In the genomic region with DNA sequence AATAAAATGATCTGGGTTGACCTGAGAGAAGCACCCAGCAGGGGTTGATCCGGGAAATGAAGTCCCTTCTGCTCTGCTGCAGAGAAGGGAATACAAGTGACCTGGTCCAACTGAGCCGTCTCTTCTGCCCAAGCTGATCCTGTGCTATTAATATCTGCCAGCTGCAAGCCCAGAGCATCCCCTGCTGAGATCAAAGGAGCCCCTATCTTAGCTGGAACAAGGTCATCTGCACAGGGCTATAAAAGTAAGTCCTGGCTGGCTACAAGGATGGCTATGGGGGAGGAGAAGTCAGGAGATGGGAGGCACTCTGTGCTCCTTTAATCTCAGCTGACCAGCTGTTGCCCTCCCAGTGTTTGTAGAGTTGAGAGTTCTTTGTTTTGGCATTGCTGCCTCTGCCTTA, we compare ENCODE assay signal across 7 mouse cellular contexts.
DNase-seq lines count a peak whose midpoint lies in the region; ATAC-seq lines count a peak whose summit lies in the region.

No protein-coding gene starts in this region.

- peaks cover 10% of the 10 kb centered on the region for H3K4me1 ChIP-seq in hindbrain, embryonic 13.5 days (replicated peaks)
- peaks cover 17% of the 10 kb centered on the region for H3K4me1 ChIP-seq in neural tube, embryonic 15.5 days

- H3K27me3 ChIP-seq in hindbrain, embryonic 13.5 days = no peaks in the 10 kb centered on the region
- H3K27me3 ChIP-seq in neural tube, embryonic 15.5 days (replicated peaks) = no peaks in the 10 kb centered on the region

- ATAC-seq in hindbrain, embryonic 13.5 days (ENCODE audit: low FRiP score) = no peak
- ATAC-seq in neural tube, embryonic 15.5 days (ENCODE audit: low FRiP score) = no peak

- H3K4me3 ChIP-seq in hindbrain, embryonic 13.5 days = no peak overlapping the region
- H3K4me3 ChIP-seq in neural tube, embryonic 15.5 days (replicated peaks) = no peak overlapping the region

- DNase-seq in kidney, postnatal 4 days = peak; percentile 28 to 47
- no peak for DNase-seq in kidney, adult 9 months
- DNase-seq in embryo, embryonic 11 days = peak; percentile 69
- DNase-seq in thymus, postnatal 0 days (ENCODE audit: low spot score) = no peak
- DNase-seq in right cerebral cortex, postnatal 25 days = no peak

- 14% methylated on average over 2 of the region's 2 CpGs for WGBS in hindbrain, embryonic 13.5 days
- 6% methylated on average over 2 of the region's 2 CpGs for WGBS in neural tube, embryonic 15.5 days

- no peak overlapping the region for H3K4me2 ChIP-seq in hindbrain, embryonic 13.5 days
- H3K4me2 ChIP-seq in neural tube, embryonic 15.5 days = no peak overlapping the region

- no peaks in the 10 kb centered on the region for H3K9me3 ChIP-seq in hindbrain, embryonic 13.5 days
- H3K9me3 ChIP-seq in neural tube, embryonic 15.5 days (replicated peaks) = no peaks in the 10 kb centered on the region

- no peak overlapping the region; the same call in 1 of the 2 replicates for H3K9ac ChIP-seq in hindbrain, embryonic 13.5 days
- no peak overlapping the region for H3K9ac ChIP-seq in neural tube, embryonic 15.5 days (replicated peaks)

- H3K36me3 ChIP-seq in hindbrain, embryonic 13.5 days = no peaks in the 10 kb centered on the region
- no peaks in the 10 kb centered on the region for H3K36me3 ChIP-seq in neural tube, embryonic 15.5 days

- H3K27ac ChIP-seq in hindbrain, embryonic 13.5 days = peak overlapping the region; percentile 30
- H3K27ac ChIP-seq in neural tube, embryonic 15.5 days (replicated peaks) = peak overlapping the region; percentile 58

Comparison
In these comparisons a context has a peak if more than half of its experiments do, and no peak if none do; other contexts are left out.
1. DNase-seq: peak in kidney, postnatal 4 days (2 of 2) and embryo, embryonic 11 days (single experiment); none in kidney, adult 9 months (single experiment), thymus, postnatal 0 days (single experiment) and right cerebral cortex, postnatal 25 days (single experiment).